Mouse (Mus musculus): Measurements from ENCODE around the gene Tspan31.

- TF ChIP-seq NANOG (IDR thresholded peaks at IDR 0.05; ENCODE audit: borderline replicate concordance, low read length) = no peak
- no peak for TF ChIP-seq CTCF (conservative IDR thresholded peaks at IDR 0.05; ENCODE audit: low read length)
These were observed 5.0 kb upstream of the Tspan31 start, which contains the start of gene Agap2 for GRCm38 (mm10) chr10:127075080-127075479.
